Mouse (Mus musculus) cerebellum, adult (tissue): ENCODE results near the gene H2-Q4.
"Not testable (repeated sequence)": the region's sequence is repeated elsewhere in the genome, so short reads cannot be mapped to it uniquely, and the experiment has no call there.

Experiments used
- ATAC-seq: cut with Nextera tagmentation; 2 replicates; pipeline ENCODE4 v1.9.2; 2017; ENCODE audit warnings: mild to moderate bottlenecking, moderate library complexity, mixed read lengths; ENCODE audit not compliant: insufficient number of reproducible peaks, low FRiP score, low TSS enrichment

The H2-Q4 gene

GRCm38 (mm10) chr17:35379369-35379728 lies at the start of gene H2-Q4:
TSS of gene H2-Q4 (plus strand) at chr17:35379617.
- ATAC-seq, result 0 out of 2 replicates have a peak, but pooled peaks have one; percentile 45

GRCm38 (mm10) chr17:35329714-35330113 lies 49.7 kb upstream of the H2-Q4 start:
- ATAC-seq, result not testable (repeated sequence)

GRCm38 (mm10) chr17:35331546-35331945 lies 47.9 kb upstream of the H2-Q4 start:
- not testable (repeated sequence) for ATAC-seq

GRCm38 (mm10) chr17:35342071-35342671 lies 37.2 kb upstream of the H2-Q4 start, which contains the start of gene H2-Q2:
TSS of gene H2-Q2 (plus strand) at chr17:35342242.
- no peak for ATAC-seq

GRCm38 (mm10) chr17:35342711-35343476 lies 36.5 kb upstream of the H2-Q4 start:
- no peak for ATAC-seq

GRCm38 (mm10) chr17:35347659-35348058 lies 31.8 kb upstream of the H2-Q4 start:
- ATAC-seq, result not testable (repeated sequence)

GRCm38 (mm10) chr17:35353275-35353674 lies 26.1 kb upstream of the H2-Q4 start:
- not testable (repeated sequence) for ATAC-seq

GRCm38 (mm10) chr17:35354071-35354470 lies 25.3 kb upstream of the H2-Q4 start:
- ATAC-seq, result no peak

GRCm38 (mm10) chr17:35357086-35357485 lies 22.3 kb upstream of the H2-Q4 start:
- no peak for ATAC-seq

GRCm38 (mm10) chr17:35358763-35359469 lies 20.5 kb upstream of the H2-Q4 start:
- ATAC-seq, result no peak

GRCm38 (mm10) chr17:35359470-35359862 lies 20.0 kb upstream of the H2-Q4 start:
- no peak for ATAC-seq

GRCm38 (mm10) chr17:35379729-35380451 lies 473 bp downstream of the H2-Q4 start:
- no peak for ATAC-seq

GRCm38 (mm10) chr17:35389796-35390195 lies 10.4 kb downstream of the H2-Q4 start:
- ATAC-seq, result not testable (repeated sequence)

- not testable (repeated sequence) for ATAC-seq
Measured at GRCm38 (mm10) chr17:35392671-35393070, 13.3 kb downstream of the H2-Q4 start.

GRCm38 (mm10) chr17:35393864-35394800 lies 14.7 kb downstream of the H2-Q4 start:
- peak; percentile 56; the same call in 1 of the 2 replicates for ATAC-seq

- not testable (repeated sequence) for ATAC-seq
Measured at GRCm38 (mm10) chr17:35396956-35397355, 17.5 kb downstream of the H2-Q4 start.

- ATAC-seq, result not testable (repeated sequence)
Measured at GRCm38 (mm10) chr17:35413057-35413456, 33.6 kb downstream of the H2-Q4 start.

GRCm38 (mm10) chr17:35415273-35416129 lies 36.1 kb downstream of the H2-Q4 start:
- not testable (repeated sequence) for ATAC-seq
